Mouse (Mus musculus) CH12.LX (cell line): ENCODE measurements around the gene Cyth4.

ENCODE experiments used
- CHD2 ChIP-seq: IDR thresholded peaks from 2 replicates; pipeline ENCODE4 v1.6.1; 2011; ENCODE audit warnings: low read length, improper control_type of control experiment
- CTCF ChIP-seq, 2 experiments: IDR thresholded peaks in 1 of 2; conservative IDR thresholded peaks in 1 of 2; 2 replicates each; pipeline ENCODE4 v1.5.1; 2011 to 2012; ENCODE audit warnings: low read depth in 2 of 2, low read length in 2 of 2, improper control_type of control experiment in 1 of 2, inconsistent platforms in 1 of 2, mild to moderate bottlenecking in 1 of 2, moderate library complexity in 1 of 2
- HCFC1 ChIP-seq: IDR thresholded peaks from 2 replicates; pipeline ENCODE4 v1.6.1; 2012; ENCODE audit warnings: low read depth, mild to moderate bottlenecking, inconsistent platforms, low read length, improper control_type of control experiment
- JUN ChIP-seq: IDR thresholded peaks from 2 replicates; pipeline ENCODE4 v1.6.1; 2011; ENCODE audit warnings: low read depth, mild to moderate bottlenecking, low read length, improper control_type of control experiment, moderate library complexity; ENCODE audit not compliant: insufficient read depth
- MAZ ChIP-seq: IDR thresholded peaks from 2 replicates; pipeline ENCODE4 v1.6.1; 2012; ENCODE audit warnings: low read depth, mild to moderate bottlenecking, inconsistent platforms, low read length, improper control_type of control experiment, moderate library complexity
- POLR2A ChIP-seq: IDR thresholded peaks from 2 replicates; pipeline ENCODE4 v1.6.1; 2011; ENCODE audit warnings: low read depth, mild to moderate bottlenecking, improper control_type of control experiment, low read length
- POLR2AphosphoS2 ChIP-seq: IDR thresholded peaks from 2 replicates; pipeline ENCODE4 v1.6.1; 2011; ENCODE audit warnings: low read depth, low read length, improper control_type of control experiment
- SMC3 ChIP-seq: IDR thresholded peaks from 2 replicates; pipeline ENCODE4 v1.6.1; 2011; ENCODE audit warnings: low read depth, low read length, improper control_type of control experiment
- TCF12 ChIP-seq: IDR thresholded peaks from 2 replicates; pipeline ENCODE4 v1.6.1; 2014; ENCODE audit warnings: low read depth, mild to moderate bottlenecking, inconsistent platforms, low read length, improper control_type of control experiment
- USF1 ChIP-seq: IDR thresholded peaks from 2 replicates; pipeline ENCODE4 v1.6.1; 2014; ENCODE audit warnings: low read depth, mild to moderate bottlenecking, inconsistent platforms, low read length, improper control_type of control experiment
- ZC3H11A ChIP-seq: IDR thresholded peaks from 2 replicates; pipeline ENCODE4 v1.6.1; 2012; ENCODE audit warnings: low read depth, mild to moderate bottlenecking, inconsistent platforms, low read length, improper control_type of control experiment

- TF ChIP-seq CTCF (conservative IDR thresholded peaks at IDR 0.05 in 1 of 2, IDR thresholded peaks at IDR 0.05 in 1 of 2; ENCODE audit: low read depth in 2 of 2, low read length in 2 of 2) (no peak), MAZ (no peak), POLR2A (no peak), TCF12 (no peak), POLR2AphosphoS2 (no peak), CHD2 (no peak), HCFC1 (no peak), USF1 (no peak), ZC3H11A (no peak), JUN (no peak), SMC3 (no peak)
These were observed 37.4 kb downstream of the Cyth4 start for GRCm38 (mm10) chr15:78634095-78634737.
